Mouse (Mus musculus) adrenal gland, adult 8-10 months (tissue): ENCODE measurements around the gene Mest. TPM values are rescaled to one million over a fixed set of nuclear protein-coding genes. Genes with fewer than 3 reads are reported as not detected.

Experiments used
- DNase-seq: peaks from one replicate; pipeline ENCODE4 v3.0.0; 2022
- microRNA-seq, 2 experiments: library from miRNA; unstranded; fragments of <30 nt; microRNA quantifications; one replicate each; pipeline ENCODE4 v1.2.0; 2022
- total RNA-seq, 4 experiments: library from RNA; stranded (reverse); gene quantifications; 2 replicates each; pipeline ENCODE4 v1.2.4; 2022

Gene Mest
- total RNA-seq, 4 experiments from 2014 or later = 39.2 to 81.6 (median 52.6) TPM

GRCm38 (mm10) chr6:30739177-30739747 lies 15.9 kb downstream of the Mest start:
- no peak for DNase-seq

- DNase-seq = no peak
These were observed 21.5 kb downstream of the Mest start for GRCm38 (mm10) chr6:30744846-30745245.

- DNase-seq = no peak
These were observed 22.2 kb downstream of the Mest start for GRCm38 (mm10) chr6:30745591-30745990.

- DNase-seq = no peak
These were observed 24.4 kb downstream of the Mest start for GRCm38 (mm10) chr6:30747631-30748357.

GRCm38 (mm10) chr6:30748358-30748910 lies 25.1 kb downstream of the Mest start:
- no peak for DNase-seq

- no peak for DNase-seq
These were observed 25.8 kb downstream of the Mest start for GRCm38 (mm10) chr6:30749042-30749689.

- no peak for DNase-seq
These were observed 26.5 kb downstream of the Mest start for GRCm38 (mm10) chr6:30749892-30750291.

GRCm38 (mm10) chr6:30750482-30750881 lies 27.1 kb downstream of the Mest start:
- no peak for DNase-seq

GRCm38 (mm10) chr6:30751209-30751608 lies 27.9 kb downstream of the Mest start:
- no peak for DNase-seq

Small RNAs within 50 kb of the gene (microRNA-seq; reads per million reads assigned to microRNA genes)
- 2,045 to 3,112 reads per million in 2 experiments for gene Mir335

Other genes with a start within 250 kb of the Mest start
- 10 to 100 TPM; 24.4 to 32.6 (median 28.6) TPM for gene Tmem209, start 213.8 kb upstream of the Mest start, total RNA-seq
- gene Ssmem1, start 213.7 kb upstream of the Mest start, total RNA-seq = under 1 TPM in 3 of 4 experiments, not detected in 1; 0.24 to 0.92 (median 0.35) TPM
- gene Cpa2, start 182.0 kb upstream of the Mest start, total RNA-seq = 1 to 10 TPM in 3 of 4 experiments, under 1 TPM in 1; 0.64 to 3.3 (median 1.0) TPM
- 1 to 10 TPM; 1.3 to 3.0 (median 2.0) TPM for gene Cpa4, start 155.2 kb upstream of the Mest start, total RNA-seq
- gene Cpa5, start 112.5 kb upstream of the Mest start, total RNA-seq = not detected
- not detected for gene Cpa1, start 84.3 kb upstream of the Mest start, total RNA-seq
- 10 to 100 TPM in 1 of 4 experiments, 1 to 10 TPM in 3; 7.9 to 11.6 (median 8.6) TPM for gene Cep41, start 29.8 kb upstream of the Mest start, total RNA-seq
- gene Copg2, start 173.2 kb downstream of the Mest start, total RNA-seq = 10 to 100 TPM; 80.0 to 99.4 (median 91.7) TPM
- not detected for gene Tsga13, start 192.0 kb downstream of the Mest start, total RNA-seq
- under 1 TPM in 1 of 4 experiments, not detected in 3; 0.35 TPM for gene Klf14, start 235.5 kb downstream of the Mest start, total RNA-seq